Mouse (Mus musculus): ENCODE measurements around the gene Rnf128. TPM values are rescaled to one million over a fixed set of nuclear protein-coding genes. Genes with fewer than 3 reads are reported as not detected.

Gene Rnf128
- 1.9 and 2.7 TPM in 2 replicates for polyA plus RNA-seq (2012; ENCODE audit: insufficient read depth, insufficient read length, missing spikeins)

DNA sequence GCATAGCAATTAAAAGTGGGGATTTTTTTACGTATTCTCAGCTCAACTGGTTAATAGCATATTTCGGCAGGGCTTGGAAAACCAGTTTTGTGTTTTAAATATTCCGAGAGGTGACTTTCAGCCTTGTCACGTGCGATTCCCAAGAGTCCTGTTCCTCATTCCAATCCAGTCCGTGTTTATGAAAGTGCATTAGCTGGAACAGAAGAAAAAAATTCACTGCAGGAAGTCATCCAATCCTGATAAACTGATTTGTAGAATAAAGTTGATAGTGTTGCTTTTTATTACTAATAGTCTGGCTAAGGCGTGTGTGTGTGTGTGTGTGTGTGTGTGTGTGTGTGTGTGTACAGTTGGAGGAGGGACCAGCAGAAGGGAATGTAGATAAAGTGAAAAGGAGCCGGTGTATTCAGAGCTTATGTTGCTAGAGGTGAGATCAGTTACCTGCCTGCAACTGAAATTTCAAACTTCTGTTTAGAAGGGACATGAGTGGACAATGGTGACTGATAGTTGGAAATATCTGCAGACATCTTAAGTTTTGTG lies at the start of gene Rnf128:
Gene Rnf128 (plus strand): TSS at position 392 of the 537 bp plus-strand sequence.
- no peaks in the 10 kb centered on the region for H3K4me1 ChIP-seq (ENCODE audit: control insufficient read depth, insufficient read depth, insufficient read length, low read length)
- H3K4me3 ChIP-seq (ENCODE audit: insufficient read depth, low read depth, low read length) = no peak within 1 kb of the TSS
- no peak within 1 kb of the TSS for H3K27ac ChIP-seq (replicated peaks; ENCODE audit: low read depth, low read length)

DNA sequence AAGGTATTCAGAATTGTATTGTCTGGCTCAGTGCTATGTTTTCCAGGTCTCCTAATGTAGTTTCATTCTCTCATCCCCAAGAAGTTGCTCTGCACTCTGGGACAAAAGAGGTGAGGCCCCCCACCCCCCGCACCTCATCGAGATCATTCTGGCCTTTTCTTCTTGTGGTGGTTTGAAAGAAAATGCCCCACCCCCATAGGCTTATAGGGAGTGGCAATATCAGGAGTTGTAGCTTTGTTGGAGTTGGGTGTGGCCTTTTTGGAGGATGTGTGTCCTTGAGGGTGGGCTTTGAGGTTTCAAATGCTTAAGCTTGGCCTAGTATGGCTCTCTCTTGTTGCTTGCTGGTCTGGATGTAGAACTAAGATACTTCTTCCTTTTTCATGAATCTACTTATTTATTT lies 47.0 kb upstream of the Rnf128 start:
- Histone ChIP-seq H3K4me3 (ENCODE audit: insufficient read depth, low read depth, low read length) (no peak overlapping the region), H3K27ac (replicated peaks; ENCODE audit: low read depth, low read length) (no peak overlapping the region)

DNA sequence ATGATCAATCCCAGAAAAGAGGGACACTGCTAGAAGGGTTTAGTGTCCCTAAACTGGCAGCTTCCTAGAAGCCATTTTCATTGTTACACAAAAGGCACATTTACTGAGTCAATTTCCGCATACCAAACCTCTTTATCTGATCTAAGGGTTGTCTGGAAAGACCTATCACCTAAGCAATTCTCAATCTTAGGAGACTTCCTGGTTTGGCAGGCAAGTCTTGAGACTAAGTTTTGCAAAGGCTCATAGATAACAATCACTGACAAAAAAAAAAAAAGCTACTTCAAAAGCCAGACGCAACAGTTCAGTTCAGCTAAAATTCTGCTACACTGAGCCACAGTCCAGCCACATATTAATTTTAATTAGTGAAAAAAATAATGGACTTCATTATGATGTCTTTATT lies 43.9 kb upstream of the Rnf128 start:
- no peak overlapping the region for H3K27ac ChIP-seq (replicated peaks; ENCODE audit: low read depth, low read length)
- no peak overlapping the region for H3K4me3 ChIP-seq (ENCODE audit: insufficient read depth, low read depth, low read length)
- H3K4me1 ChIP-seq (ENCODE audit: control insufficient read depth, insufficient read depth, insufficient read length, low read length) = no peaks in the 10 kb centered on the region

More for the DNA sequence above, 47.0 kb upstream of the Rnf128 start:
- no peaks in the 10 kb centered on the region for H3K4me1 ChIP-seq (ENCODE audit: control insufficient read depth, insufficient read depth, insufficient read length, low read length)

DNA sequence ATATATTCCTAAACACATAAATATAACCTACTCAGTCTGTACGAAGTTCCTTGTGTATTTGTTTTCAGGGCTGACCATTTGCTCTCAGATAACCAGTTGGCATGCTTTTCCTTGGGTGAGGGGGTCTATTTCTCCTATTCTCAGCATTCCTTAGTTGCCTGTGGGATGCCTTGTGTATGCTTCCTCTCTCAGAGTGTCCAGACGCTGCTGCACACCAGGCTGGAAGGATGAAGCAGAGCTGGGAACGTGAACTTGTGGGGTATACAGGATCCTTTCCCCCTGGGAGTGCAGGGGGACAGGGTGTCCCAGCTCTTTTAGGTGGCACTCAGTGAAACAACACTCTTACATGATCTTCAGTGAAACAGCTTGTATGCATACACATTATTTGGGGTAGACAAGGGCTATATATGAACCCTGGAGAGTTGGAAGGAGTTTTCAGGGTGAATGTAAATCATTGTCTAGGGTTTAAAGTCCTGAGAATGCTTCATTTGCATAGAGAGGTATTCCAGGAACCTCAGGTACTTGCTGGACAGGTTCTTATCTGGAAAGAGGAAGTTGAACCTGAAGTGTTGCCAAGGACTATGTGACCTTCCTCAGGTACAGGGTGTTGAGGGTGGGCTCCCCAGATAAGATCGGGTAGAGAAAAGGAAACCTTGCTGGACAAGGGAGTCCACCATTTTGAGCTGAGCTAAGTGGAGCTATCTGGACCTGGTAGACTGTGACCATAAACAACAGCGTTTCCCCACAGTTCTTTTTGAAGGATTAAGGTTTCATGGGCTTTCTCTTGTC lies 38.6 kb upstream of the Rnf128 start:
- H3K27ac ChIP-seq (replicated peaks; ENCODE audit: low read depth, low read length) = no peak overlapping the region
- H3K4me3 ChIP-seq (ENCODE audit: insufficient read depth, low read depth, low read length) = no peak overlapping the region
- no peaks in the 10 kb centered on the region for H3K4me1 ChIP-seq (ENCODE audit: control insufficient read depth, insufficient read depth, insufficient read length, low read length)

DNA sequence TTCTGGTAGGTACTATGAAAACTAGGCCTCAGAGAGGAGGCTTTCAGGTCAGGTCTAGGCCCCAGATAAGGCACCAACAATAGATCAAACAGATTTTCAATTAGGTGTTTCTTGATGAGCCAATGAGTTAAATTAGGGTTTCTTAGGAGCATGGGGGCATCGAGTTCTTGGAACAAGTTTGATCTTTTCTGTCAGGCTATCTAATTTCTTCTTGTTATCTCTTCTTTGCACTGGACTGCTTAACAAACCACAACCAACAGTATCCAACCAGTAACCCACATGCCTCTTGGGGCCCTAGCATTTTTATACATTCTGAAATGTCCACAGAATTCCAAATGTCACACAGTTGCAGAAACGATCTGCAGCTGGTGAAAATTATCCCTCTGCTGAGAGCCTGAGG lies 37.4 kb upstream of the Rnf128 start:
- Histone ChIP-seq H3K4me3 (ENCODE audit: insufficient read depth, low read depth, low read length) (no peak overlapping the region), H3K4me1 (ENCODE audit: control insufficient read depth, insufficient read depth, insufficient read length, low read length) (no peaks in the 10 kb centered on the region), H3K27ac (replicated peaks; ENCODE audit: low read depth, low read length) (no peak overlapping the region)

DNA sequence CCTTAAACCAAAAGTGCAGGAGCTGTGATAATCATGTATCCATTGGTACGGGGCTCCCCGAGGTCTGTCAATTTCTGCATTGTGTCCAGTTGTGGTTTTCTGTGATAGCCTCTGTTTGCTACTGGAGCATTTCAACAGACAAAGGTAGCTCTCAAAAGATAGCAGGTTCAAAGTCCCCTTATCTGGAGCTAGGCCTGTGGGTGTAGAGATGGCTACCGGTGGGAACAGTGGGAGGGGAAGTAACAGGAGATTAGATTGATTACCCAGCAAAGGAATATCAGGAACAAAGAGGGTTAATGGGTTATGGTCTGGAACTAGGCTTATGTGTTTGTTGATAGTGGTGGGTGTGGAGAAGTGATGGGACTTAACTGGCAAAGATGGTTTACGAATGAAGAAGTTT lies 36.1 kb upstream of the Rnf128 start:
- H3K4me1 ChIP-seq (ENCODE audit: control insufficient read depth, insufficient read depth, insufficient read length, low read length) = no peaks in the 10 kb centered on the region
- H3K4me3 ChIP-seq (ENCODE audit: insufficient read depth, low read depth, low read length) = no peak overlapping the region
- no peak overlapping the region for H3K27ac ChIP-seq (replicated peaks; ENCODE audit: low read depth, low read length)

DNA sequence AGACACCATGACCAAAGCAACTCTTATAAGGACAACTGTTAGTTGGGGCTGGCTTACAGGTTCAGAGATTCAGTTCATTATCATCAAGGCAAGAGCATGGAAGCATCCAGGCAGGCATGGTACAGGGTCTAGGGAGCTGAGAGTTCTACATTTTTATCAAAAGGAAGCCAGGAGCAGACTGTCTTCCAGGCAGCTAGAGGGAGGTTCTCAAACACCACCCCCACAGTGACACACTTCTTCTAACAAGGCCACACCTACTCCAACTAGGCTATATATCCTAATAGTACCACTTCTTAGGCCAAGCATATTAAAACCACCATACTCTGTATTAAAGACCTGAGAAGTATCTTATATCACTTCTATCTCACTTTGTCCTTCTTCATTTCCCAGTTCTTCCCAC lies 33.4 kb upstream of the Rnf128 start:
- Histone ChIP-seq H3K4me3 (ENCODE audit: insufficient read depth, low read depth, low read length) (no peak overlapping the region), H3K27ac (replicated peaks; ENCODE audit: low read depth, low read length) (no peak overlapping the region), H3K4me1 (ENCODE audit: control insufficient read depth, insufficient read depth, insufficient read length, low read length) (no peaks in the 10 kb centered on the region)

DNA sequence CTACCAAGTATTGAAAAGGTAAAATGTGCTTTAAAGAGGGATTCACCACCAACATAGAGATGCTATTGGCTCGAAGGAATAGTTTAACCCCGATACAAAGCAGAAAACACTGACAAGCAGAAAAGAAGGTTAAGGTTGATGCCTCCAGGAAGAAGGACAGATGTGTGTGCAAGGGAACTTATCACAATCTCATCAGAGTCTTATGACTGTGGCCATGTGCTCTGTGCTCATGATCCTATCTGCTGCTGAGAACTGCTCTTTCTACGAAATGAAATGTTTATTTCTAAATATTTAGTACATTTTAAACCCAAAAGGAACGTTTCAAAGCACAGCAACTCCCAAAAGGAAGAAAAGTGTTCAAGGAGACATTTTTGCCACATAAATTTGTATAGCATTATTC lies 30.8 kb upstream of the Rnf128 start:
- Histone ChIP-seq H3K4me3 (ENCODE audit: insufficient read depth, low read depth, low read length) (no peak overlapping the region), H3K27ac (replicated peaks; ENCODE audit: low read depth, low read length) (no peak overlapping the region), H3K4me1 (ENCODE audit: control insufficient read depth, insufficient read depth, insufficient read length, low read length) (no peaks in the 10 kb centered on the region)

DNA sequence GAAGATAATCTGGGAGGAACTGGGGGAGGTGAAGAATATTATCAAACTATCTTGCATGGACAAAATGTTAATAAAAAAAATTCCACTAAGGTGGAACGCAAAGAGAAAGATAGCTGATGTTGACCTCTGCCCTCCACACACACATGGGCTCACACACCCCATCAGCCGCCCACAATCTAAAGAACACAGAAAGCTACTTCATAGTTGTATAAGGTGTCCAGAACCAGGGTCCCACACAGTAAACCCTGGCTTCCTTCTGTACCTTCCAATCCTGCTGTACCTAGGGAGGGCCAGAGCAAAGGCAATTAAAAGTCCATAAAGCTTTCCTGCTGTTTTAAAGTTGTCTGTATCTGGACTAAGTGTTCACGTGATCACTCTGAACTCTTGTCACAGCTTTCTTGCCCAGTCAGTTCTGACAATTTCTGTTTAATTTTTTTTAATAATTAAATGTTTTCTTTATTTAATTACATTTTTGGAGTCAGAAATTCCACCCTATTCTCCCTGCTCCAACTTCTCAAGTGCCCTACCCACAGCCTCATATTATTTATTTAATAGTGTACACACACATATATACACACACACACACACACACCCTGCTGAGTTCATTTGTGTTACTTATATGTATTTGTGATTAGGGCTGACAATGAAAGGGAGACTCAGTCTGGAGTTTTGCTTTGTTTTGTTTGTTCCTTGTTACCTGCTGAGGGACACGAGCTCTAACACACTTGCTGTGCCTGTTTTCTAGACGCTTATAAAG lies 25.3 kb upstream of the Rnf128 start:
- Histone ChIP-seq H3K4me1 (ENCODE audit: control insufficient read depth, insufficient read depth, insufficient read length, low read length) (no peaks in the 10 kb centered on the region), H3K4me3 (ENCODE audit: insufficient read depth, low read depth, low read length) (no peak overlapping the region), H3K27ac (replicated peaks; ENCODE audit: low read depth, low read length) (no peak overlapping the region)

DNA sequence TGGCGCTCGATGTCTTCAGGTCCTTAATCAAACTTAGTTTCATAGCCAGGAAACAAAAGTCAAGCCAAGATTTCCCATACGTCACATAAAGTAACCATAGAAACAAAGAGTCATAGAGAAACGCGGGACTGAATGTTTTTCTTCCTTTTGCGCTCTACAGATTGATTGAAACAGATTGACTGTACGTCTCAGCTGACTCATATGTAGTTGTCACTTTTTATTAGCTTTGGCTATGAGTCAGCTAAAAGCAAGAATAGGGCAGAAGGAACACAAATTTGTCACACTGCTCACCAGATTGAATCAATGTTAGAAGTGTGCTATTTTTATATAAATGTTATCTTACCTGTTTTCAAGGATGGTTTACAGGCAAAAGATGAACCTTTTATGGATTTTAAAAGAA lies 19.4 kb upstream of the Rnf128 start:
- no peak overlapping the region for H3K27ac ChIP-seq (replicated peaks; ENCODE audit: low read depth, low read length)
- no peak overlapping the region for H3K4me3 ChIP-seq (ENCODE audit: insufficient read depth, low read depth, low read length)

DNA sequence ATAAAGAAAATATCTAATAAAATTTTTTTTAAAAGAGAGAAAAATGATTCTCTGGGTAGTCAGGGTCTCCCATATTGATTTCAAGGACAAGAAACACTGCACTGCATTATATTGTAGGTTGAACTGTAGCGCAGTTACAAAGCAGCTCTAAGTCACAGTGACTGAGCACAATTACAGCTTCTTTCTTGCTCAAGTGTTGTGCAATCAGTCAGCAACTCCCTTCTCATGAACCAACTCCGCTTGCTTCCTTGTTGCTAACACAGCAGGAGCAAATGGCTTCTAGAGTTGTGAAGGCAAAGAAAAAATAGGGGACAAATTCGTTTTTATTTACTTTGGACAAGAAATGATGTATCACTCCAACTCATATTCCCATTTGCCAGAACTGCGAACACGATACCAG lies 12.7 kb upstream of the Rnf128 start:
- no peak overlapping the region for H3K27ac ChIP-seq (replicated peaks; ENCODE audit: low read depth, low read length)
- no peak overlapping the region for H3K4me3 ChIP-seq (ENCODE audit: insufficient read depth, low read depth, low read length)
- H3K4me1 ChIP-seq (ENCODE audit: control insufficient read depth, insufficient read depth, insufficient read length, low read length) = no peaks in the 10 kb centered on the region

More for the DNA sequence above, 19.4 kb upstream of the Rnf128 start:
- H3K4me1 ChIP-seq (ENCODE audit: control insufficient read depth, insufficient read depth, insufficient read length, low read length) = no peaks in the 10 kb centered on the region

DNA sequence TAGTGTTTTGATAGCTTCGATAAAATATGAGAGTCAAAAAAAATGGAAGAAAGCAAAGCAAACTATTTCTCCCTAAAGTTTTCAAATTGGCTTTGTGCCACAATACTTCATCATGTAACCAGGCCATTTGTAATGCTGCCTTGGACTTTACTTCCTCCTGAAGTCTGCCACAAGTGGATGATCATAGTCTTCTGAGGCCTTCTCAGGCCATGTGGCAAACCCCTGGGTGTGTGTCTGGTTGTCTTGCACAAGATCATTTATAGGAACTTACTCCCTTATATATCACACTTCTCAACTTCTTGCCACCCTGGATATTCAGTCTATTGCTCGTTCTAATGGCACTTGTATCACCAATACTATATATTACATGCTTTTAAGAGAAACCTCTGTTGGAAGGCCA lies 11.0 kb upstream of the Rnf128 start:
- Histone ChIP-seq H3K4me1 (ENCODE audit: control insufficient read depth, insufficient read depth, insufficient read length, low read length) (no peaks in the 10 kb centered on the region), H3K4me3 (ENCODE audit: insufficient read depth, low read depth, low read length) (no peak overlapping the region), H3K27ac (replicated peaks; ENCODE audit: low read depth, low read length) (no peak overlapping the region)

DNA sequence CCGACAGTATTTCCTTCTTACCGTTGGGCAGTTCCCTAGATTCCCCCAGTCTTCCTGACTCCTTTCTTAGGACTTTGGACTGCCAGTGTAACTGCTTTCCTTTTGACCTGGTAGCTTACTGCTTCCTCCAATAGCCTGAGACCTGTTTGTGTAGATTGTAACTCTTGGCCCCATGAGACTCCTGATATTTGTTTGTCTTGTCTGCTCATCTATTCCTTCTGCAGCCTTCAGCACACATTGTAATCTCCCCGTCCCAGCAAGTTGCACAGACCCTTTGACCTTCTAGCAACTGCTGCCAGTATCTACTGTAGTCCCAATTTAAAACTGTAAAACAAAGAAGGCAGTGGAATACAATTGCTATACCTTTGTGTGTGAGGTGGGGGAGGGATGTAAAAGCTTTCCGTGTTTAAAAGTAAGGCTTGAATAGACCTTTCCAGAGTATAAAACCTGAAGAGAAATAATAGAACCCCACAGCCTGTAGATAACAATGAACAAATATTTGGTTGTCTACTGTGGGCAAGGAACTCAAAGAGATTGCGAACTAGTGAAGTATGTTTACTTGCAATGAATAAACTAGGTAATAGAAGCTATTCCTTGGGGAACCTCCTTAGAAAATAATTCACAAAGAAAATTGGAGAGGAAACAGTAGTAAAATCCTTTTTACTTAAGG lies 726 bp upstream of the Rnf128 start:
- Histone ChIP-seq H3K4me3 (ENCODE audit: insufficient read depth, low read depth, low read length) (no peak overlapping the region), H3K4me1 (ENCODE audit: control insufficient read depth, insufficient read depth, insufficient read length, low read length) (no peaks in the 10 kb centered on the region), H3K27ac (replicated peaks; ENCODE audit: low read depth, low read length) (no peak overlapping the region)

DNA sequence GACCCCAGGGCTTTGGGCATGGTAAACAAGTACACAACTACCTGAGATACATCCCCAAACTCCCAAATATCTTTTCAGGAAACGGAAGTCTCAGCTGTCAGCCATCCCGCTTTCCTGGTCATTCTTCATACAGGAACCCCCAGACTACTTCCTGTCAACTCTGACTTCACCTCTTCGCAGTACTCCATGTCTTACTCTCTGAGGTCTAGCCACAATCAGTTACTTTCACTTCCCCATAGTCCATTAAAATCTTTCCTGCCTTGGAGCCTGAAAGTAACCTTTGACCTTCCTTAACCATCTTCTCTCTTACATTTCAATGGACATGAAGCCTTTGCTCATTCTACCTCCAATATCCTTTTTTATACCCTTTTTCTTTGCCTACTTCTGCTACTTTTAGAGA lies 6.9 kb downstream of the Rnf128 start:
- Histone ChIP-seq H3K27ac (replicated peaks; ENCODE audit: low read depth, low read length) (no peak overlapping the region), H3K4me3 (ENCODE audit: insufficient read depth, low read depth, low read length) (no peak overlapping the region), H3K4me1 (ENCODE audit: control insufficient read depth, insufficient read depth, insufficient read length, low read length) (no peaks in the 10 kb centered on the region)

DNA sequence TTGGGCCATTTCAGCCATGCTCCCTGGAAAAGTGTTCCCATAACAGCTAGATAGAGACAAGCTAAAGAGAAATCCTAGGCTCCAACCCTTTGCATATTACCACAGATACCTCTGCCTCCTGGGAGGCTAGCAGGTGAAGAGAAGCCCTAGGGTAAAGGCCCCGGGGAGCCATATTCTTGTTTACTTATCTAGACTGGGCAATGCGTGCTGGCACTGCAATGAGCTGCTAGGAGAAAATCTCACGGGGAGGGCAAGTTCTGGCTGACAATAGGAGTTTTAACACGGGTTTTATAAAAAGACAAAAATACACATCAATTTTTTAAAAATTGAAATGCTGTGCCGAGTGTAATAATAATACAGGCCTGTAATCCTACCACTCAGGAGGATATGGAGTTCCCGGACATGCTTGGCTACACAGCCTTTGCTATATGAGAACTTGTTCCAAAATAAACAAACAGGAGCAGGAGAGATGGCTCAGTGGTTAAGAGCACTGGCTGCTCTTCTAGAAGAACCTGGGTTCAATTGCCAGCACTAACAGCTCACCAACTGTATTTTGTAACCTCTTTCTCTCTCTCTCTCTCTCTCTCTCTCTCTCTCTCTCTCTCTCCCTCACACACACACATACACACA lies 15.6 kb downstream of the Rnf128 start:
- Histone ChIP-seq H3K4me1 (ENCODE audit: control insufficient read depth, insufficient read depth, insufficient read length, low read length) (no peaks in the 10 kb centered on the region), H3K4me3 (ENCODE audit: insufficient read depth, low read depth, low read length) (no peak overlapping the region), H3K27ac (replicated peaks; ENCODE audit: low read depth, low read length) (no peak overlapping the region)

All from brown adipose tissue, adult 24 weeks (tissue).